Mouse (Mus musculus): Measurements from ENCODE around the gene Chst3.

- no peak for TF ChIP-seq GATA1 (IDR thresholded peaks at IDR 0.05; ENCODE audit: low read length)
- no peak for TF ChIP-seq TAL1 (IDR thresholded peaks at IDR 0.05; ENCODE audit: low read length)
These were observed 67.9 kb downstream of the Chst3 start for GRCm38 (mm10) chr10:60151107-60151663.

Measured in erythroblast, embryonic 14.5 days (primary cell).